ENCODE assay signal across 9 mouse cellular contexts in genomic region chr1:133434756-133435112, GRCm38 (mm10). TPM values are rescaled to one million over a fixed set of nuclear protein-coding genes. Genes with fewer than 3 reads are reported as not detected.
DNase-seq lines count a peak whose midpoint lies in the region; ATAC-seq and TF ChIP-seq lines count a peak whose summit lies in the region.
"Had no signal": no experiment of that assay in that cellular context is flagged by ENCODE, and none has a peak within 500 bp of the region (broad histone marks: within the 10 kb centered on the region; RNA-seq: fewer than 3 reads in every experiment).

No protein-coding gene starts in this region.

- WGBS in kidney, adult 2 months, result 33% methylated on average over 10 of the region's 10 CpGs
- WGBS in embryonic facial prominence, embryonic 10.5 days, result 10% methylated on average over 10 of the region's 10 CpGs
- 11% methylated on average over 10 of the region's 10 CpGs for WGBS in hindbrain, embryonic 11.5 days
- 9% methylated on average over 10 of the region's 10 CpGs for WGBS in midbrain, embryonic 12.5 days

- peaks cover 6% of the 10 kb centered on the region for H3K9me3 ChIP-seq in embryonic facial prominence, embryonic 10.5 days
- H3K9me3 ChIP-seq in hindbrain, embryonic 11.5 days (ENCODE audit: control insufficient read depth, low read length), result no peaks in the 10 kb centered on the region
- H3K9me3 ChIP-seq in midbrain, embryonic 12.5 days, result 0 out of 2 replicates have a peak, but pooled peaks cover 4% of the 10 kb centered on the region
- H3K9me3 ChIP-seq: liver, embryonic 15.5 days had no signal

- no peak for TF ChIP-seq POLR2A in kidney, adult 2 months (IDR thresholded peaks at IDR 0.05; ENCODE audit: low read depth, low read length)

- ATAC-seq in hindbrain, embryonic 11.5 days (ENCODE audit: low FRiP score), result no peak; the same call in 1 of the 2 replicates
- ATAC-seq in midbrain, embryonic 12.5 days (ENCODE audit: low FRiP score, low read depth), result no peak
- no peak for ATAC-seq in CD4-positive, CD25-positive, alpha-beta regulatory T cell, adult 4 months

- no peaks in the 10 kb centered on the region for H3K4me1 ChIP-seq in kidney, adult 2 months (ENCODE audit: control insufficient read depth, insufficient read depth, low read length)
- peaks cover 50% of the 10 kb centered on the region for H3K4me1 ChIP-seq in embryonic facial prominence, embryonic 10.5 days
- H3K4me1 ChIP-seq in hindbrain, embryonic 11.5 days (replicated peaks; ENCODE audit: control insufficient read depth, insufficient read depth, low read length), result peaks cover 5% of the 10 kb centered on the region; the same call in 1 of the 2 replicates
- H3K4me1 ChIP-seq in midbrain, embryonic 12.5 days, result peaks cover 40% of the 10 kb centered on the region
- H3K4me1 ChIP-seq: liver, embryonic 15.5 days had no signal

- no peak for DNase-seq in kidney, adult 2 months
- no peak for DNase-seq in kidney, adult 18-20 months
- peak; percentile 50 for DNase-seq in embryonic facial prominence, embryonic 10.5 days (ENCODE audit: low spot score)
- no peak for DNase-seq in hindbrain, embryonic 11.5 days (ENCODE audit: low spot score)
- DNase-seq in frontal cortex, postnatal 25 days (ENCODE audit: low spot score in 2 of 2), result no peak
- DNase-seq in right cerebral cortex, postnatal 14 days, result no peak

- peak overlapping the region; percentile 0; the same call in 1 of the 2 replicates for H3K4me2 ChIP-seq in hindbrain, embryonic 11.5 days (replicated peaks; ENCODE audit: low read depth, low read length)
- H3K4me2 ChIP-seq in midbrain, embryonic 12.5 days (replicated peaks), result peak overlapping the region; percentile 43
- H3K4me2 ChIP-seq: liver, embryonic 15.5 days had no signal

- TF ChIP-seq CTCF in kidney, adult 2 months (conservative IDR thresholded peaks at IDR 0.05; ENCODE audit: insufficient read depth, insufficient read length, low read depth, low read length), result no peak

- no peaks in the 10 kb centered on the region for H3K36me3 ChIP-seq in kidney, adult 2 months (ENCODE audit: control insufficient read depth, insufficient read depth, low read length)
- 0 out of 2 replicates have a peak, but pooled peaks cover 3% of the 10 kb centered on the region for H3K36me3 ChIP-seq in embryonic facial prominence, embryonic 10.5 days (replicated peaks)
- no peaks in the 10 kb centered on the region for H3K36me3 ChIP-seq in hindbrain, embryonic 11.5 days (ENCODE audit: control insufficient read depth, insufficient read depth, low read length)
- no peaks in the 10 kb centered on the region for H3K36me3 ChIP-seq in midbrain, embryonic 12.5 days
- H3K36me3 ChIP-seq: liver, embryonic 15.5 days had no signal

- H3K9ac ChIP-seq in hindbrain, embryonic 11.5 days (ENCODE audit: low read depth, low read length), result no peak overlapping the region
- H3K9ac ChIP-seq in midbrain, embryonic 12.5 days (replicated peaks), result no peak overlapping the region
- H3K9ac ChIP-seq: liver, embryonic 15.5 days had no signal

- no peak overlapping the region for H3K27ac ChIP-seq in kidney, adult 2 months (ENCODE audit: insufficient read depth, low read depth, low read length)
- peak overlapping the region; percentile 83 for H3K27ac ChIP-seq in embryonic facial prominence, embryonic 10.5 days (replicated peaks)
- H3K27ac ChIP-seq in hindbrain, embryonic 11.5 days (ENCODE audit: low read depth, low read length), result peak overlapping the region; percentile 3; the same call in 1 of the 2 replicates
- H3K27ac ChIP-seq in midbrain, embryonic 12.5 days (replicated peaks), result peak overlapping the region; percentile 81
- H3K27ac ChIP-seq: liver, embryonic 15.5 days had no signal

- peak overlapping the region; percentile 36 for H3K4me3 ChIP-seq in kidney, adult 2 months (ENCODE audit: insufficient read depth, low read depth, low read length)
- H3K4me3 ChIP-seq in embryonic facial prominence, embryonic 10.5 days, result peak overlapping the region; percentile 49
- no peak overlapping the region for H3K4me3 ChIP-seq in hindbrain, embryonic 11.5 days (ENCODE audit: low read depth, low read length)
- H3K4me3 ChIP-seq in midbrain, embryonic 12.5 days, result no peak overlapping the region
- H3K4me3 ChIP-seq: liver, embryonic 15.5 days had no signal

- no peaks in the 10 kb centered on the region for H3K27me3 ChIP-seq in kidney, adult 2 months (replicated peaks; ENCODE audit: control insufficient read depth, insufficient read depth, low read length)
- H3K27me3 ChIP-seq in embryonic facial prominence, embryonic 10.5 days (replicated peaks; ENCODE audit: low read depth, poor library complexity, severe bottlenecking), result no peaks in the 10 kb centered on the region
- no peaks in the 10 kb centered on the region for H3K27me3 ChIP-seq in hindbrain, embryonic 11.5 days (ENCODE audit: control insufficient read depth, insufficient read depth, low read length)
- H3K27me3 ChIP-seq in midbrain, embryonic 12.5 days, result no peaks in the 10 kb centered on the region
- H3K27me3 ChIP-seq: liver, embryonic 15.5 days had no signal

RNA-seq across cellular contexts. Expression of gene Sox13, which starts 10.6 kb away (rescaled TPM):
- 46.7 and 51.2 TPM in 2 replicates for polyA plus RNA-seq in kidney, adult 2 months (2012; rRNA removed)
- polyA plus RNA-seq in embryonic facial prominence, embryonic 10.5 days (2016; fragmentation: Nextera tagmentation; extraction: Ambion mirVana), result 12.1 and 18.1 TPM in 2 replicates
- polyA plus RNA-seq in hindbrain, embryonic 11.5 days (2014; fragmentation: Nextera tagmentation; extraction: Ambion mirVana), result 12.5 and 15.9 TPM in 2 replicates
- 31.0 and 33.6 TPM in 2 replicates for polyA plus RNA-seq in midbrain, embryonic 12.5 days (2016; fragmentation: Nextera tagmentation; extraction: Ambion mirVana)
- polyA plus RNA-seq in CD4-positive, CD25-positive, alpha-beta regulatory T cell, adult 4 months (2017; shearing (Covaris generic)), result not detected

Comparison
In these comparisons a context has a peak if more than half of its experiments do, and no peak if none do; other contexts are left out.
1. H3K4me3 ChIP-seq: peak in kidney, adult 2 months (single experiment) and embryonic facial prominence, embryonic 10.5 days (single experiment); none in hindbrain, embryonic 11.5 days (single experiment) and midbrain, embryonic 12.5 days (single experiment).
2. RNA of gene Sox13, which starts 10.6 kb away (polyA plus RNA-seq): 46.7 to 51.2 TPM in kidney, adult 2 months, 31.0 to 33.6 TPM in midbrain, embryonic 12.5 days, 12.5 to 15.9 TPM in hindbrain, embryonic 11.5 days and 12.1 to 18.1 TPM in embryonic facial prominence, embryonic 10.5 days; not detected in CD4-positive, CD25-positive, alpha-beta regulatory T cell, adult 4 months; every median in the first group is over 10 times any median in the second.